Mouse (Mus musculus): Measurements from ENCODE around the gene Sycp1.

DNA sequence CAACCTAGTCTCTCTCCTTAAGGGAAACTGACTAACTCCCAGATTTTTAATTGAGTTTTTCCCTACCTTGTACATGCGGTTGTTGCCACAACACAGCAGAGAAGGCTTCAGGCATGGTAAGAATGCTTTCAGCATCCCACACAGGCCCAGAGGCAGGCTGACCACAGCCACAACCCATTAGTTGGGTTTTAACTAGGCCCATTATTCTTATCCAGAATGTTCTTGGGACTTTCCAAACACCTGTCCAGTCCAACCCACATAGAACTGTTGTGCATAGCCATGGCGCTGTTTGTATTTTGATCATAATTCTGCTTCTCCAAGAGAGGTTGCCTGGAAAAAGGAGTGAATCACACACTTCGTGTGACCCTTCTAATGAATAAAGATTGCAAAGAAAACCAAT lies 19.2 kb upstream of the Sycp1 start:
- TF ChIP-seq CTCF (IDR thresholded peaks at IDR 0.05; ENCODE audit: insufficient read depth, low read depth, low read length) (no peak), POLR2A (IDR thresholded peaks at IDR 0.05; ENCODE audit: insufficient read depth, low read depth, low read length) (no peak)

Data from olfactory bulb, adult 2 months (tissue).